Mouse (Mus musculus) lung, postnatal 36 days (tissue): Measurements from ENCODE around the gene Klhdc10.

ENCODE experiments used
- DNase-seq: peaks from one replicate; pipeline ENCODE4 v3.0.0; 2022; ENCODE audit warnings: mixed read lengths

The Klhdc10 gene

DNA sequence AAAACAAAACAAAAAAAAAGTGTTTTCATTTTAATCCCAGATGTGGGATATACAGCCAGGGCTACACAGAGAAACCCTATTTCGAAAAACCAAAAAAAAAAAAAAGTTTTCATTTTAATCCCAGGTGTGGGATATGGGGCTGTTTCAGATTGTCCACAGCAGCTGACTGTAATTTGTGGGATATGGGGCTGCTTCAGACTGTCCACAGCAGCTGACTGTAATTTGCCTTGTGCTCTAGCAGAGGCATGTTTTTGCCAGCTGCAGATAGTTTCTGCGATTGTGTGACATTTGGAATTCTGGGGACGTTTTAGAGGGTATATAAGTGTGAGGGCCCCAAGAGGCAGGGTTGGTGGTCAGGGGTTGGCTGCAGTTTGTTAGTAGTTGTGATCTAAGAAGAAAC is 70.0 kb downstream of the Klhdc10 start:
- DNase-seq = no peak

DNA sequence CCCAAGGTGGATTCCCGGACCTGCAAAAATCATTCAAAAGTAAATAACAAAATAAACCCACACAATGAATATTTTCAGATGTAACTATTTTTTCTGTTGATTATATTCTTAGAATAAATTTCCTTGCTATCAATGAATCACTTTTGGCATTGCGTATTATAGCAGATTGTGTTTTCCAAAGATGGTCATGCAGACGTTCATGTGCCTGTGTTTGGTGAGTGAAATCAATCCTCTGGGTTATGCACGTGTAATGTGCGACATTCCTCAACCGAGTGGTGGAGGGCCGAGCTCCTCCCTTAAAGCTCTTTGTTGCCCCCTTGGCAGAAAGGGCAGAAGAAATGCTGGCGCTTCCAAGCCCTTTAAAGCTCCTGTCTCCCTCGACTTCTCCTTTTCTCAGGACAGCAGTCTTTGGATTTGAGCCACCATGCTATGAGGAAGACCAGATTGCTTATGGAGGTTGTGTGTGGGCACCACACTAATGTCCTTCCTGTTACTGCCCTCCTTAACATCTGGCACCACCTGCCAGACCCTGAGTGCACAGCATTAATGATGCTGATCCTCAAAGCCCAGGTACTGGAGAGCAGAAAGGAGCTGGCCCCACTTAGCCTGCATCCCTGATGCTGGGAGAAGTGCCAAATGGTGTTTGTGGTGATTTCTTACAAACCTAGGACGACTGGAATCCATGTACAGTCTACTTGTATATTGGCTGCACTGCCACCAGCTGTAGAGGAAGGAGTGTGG is 74.5 kb downstream of the Klhdc10 start:
- no peak for DNase-seq

DNA sequence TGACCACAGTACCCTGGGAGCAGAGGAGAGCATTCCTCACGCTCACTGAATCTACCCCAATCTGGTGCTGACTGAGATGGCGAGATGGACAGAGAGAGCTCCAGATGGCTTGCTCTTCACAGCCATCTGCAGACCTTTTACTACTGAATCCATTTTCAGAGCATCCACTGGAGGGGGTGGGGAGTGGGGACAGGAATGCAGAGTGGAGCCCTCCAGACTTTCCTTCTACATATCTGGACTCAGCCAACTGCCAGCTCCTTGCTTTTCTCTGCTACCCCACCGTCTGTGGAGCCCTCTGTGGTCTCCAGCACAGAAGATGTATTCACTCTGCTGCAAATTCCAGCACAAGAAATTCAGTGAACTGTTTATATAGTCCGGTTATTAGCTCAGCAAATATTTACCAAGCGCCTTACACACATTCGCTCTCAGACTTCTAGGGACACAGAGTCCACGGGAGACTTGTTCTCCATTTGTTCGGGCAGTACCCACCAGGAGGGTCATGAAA is 75.6 kb downstream of the Klhdc10 start:
- DNase-seq = no peak

- no peak for DNase-seq
Measured at GRCm38 (mm10) chr6:30477784-30478183, 76.1 kb downstream of the Klhdc10 start.

GRCm38 (mm10) chr6:30479418-30479817 is 77.8 kb downstream of the Klhdc10 start:
- DNase-seq = no peak

DNA sequence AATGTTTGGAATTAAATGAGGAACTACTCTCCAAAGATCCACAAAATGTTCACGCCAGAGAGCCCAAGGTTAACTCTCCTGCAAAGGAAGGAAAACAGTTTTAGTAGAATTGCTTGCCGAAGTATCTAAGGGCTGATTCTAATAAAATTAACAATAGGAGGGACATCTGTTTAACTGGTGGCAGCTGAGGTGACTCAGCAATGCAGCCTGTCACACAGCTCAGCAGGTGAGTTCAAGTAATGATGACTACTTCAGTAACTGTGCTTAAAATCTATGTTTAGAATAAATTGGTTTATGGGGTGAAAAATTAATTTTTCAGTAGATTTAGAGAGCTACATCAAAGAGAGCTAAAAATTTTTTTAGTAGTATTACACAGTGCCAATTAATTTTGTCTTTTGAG is 81.2 kb downstream of the Klhdc10 start:
- DNase-seq = no peak

DNA sequence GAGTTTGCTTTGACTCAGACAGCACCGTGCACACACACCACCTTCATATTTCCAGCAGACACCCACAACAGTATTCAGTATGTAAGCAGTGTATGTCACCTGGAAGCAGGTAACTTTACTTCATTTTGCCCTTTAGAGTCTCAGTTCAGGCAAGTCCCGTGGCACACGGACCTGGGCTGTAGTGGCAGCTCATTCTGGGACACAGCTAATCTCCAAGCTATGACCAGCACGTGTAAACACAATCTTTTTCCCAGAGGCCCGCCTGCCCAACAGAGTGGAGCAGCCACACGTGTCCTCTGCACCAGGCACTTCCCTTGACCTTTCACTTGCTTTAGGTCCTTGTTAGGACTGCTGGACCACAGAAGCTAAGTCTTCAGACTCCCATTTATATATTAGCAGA is 84.8 kb downstream of the Klhdc10 start:
- DNase-seq = no peak

DNA sequence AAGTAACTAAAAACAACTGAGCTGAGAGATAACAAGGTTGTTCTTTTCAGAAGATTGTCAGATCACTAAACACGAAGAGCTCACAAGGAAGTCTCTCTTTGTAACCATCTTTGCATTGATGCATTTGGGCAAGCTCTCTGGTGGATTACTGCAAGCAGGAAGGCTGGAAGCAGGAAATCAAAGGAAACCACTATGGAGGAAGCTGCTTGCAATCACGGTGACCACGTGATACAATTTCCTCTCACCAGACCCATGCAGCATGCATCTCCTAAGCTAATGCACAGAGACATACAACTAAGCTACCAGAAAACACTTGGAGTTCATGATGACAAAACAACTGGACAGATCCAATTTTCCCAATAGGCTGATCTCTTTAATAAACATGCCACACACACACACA is 97.4 kb downstream of the Klhdc10 start:
- no peak for DNase-seq
